Mouse (Mus musculus) hindbrain, embryonic 16.5 days (tissue): ENCODE measurements around the gene Zfp217. TPM values are rescaled to one million over a fixed set of nuclear protein-coding genes. Genes with fewer than 3 reads are reported as not detected.

Experiments
- ATAC-seq: fragments of 200-750 bp; cut with Nextera tagmentation; 2 replicates; pipeline ENCODE4 v1.8.0; 2017; ENCODE audit warnings: moderate TSS enrichment, moderate library complexity
- H3K27ac ChIP-seq: fragments of 300-500 bp; sonication (generic); 2 replicates; pipeline ENCODE4 v1.5.1; 2014; ENCODE audit warnings: low read depth, mild to moderate bottlenecking, control low read depth, low read length, moderate library complexity
- H3K27me3 ChIP-seq: fragments of 300-500 bp; sonication (generic); replicated peaks from 2 replicates; pipeline ENCODE4 v1.6.1; 2014; ENCODE audit warnings: low read length; ENCODE audit not compliant: control insufficient read depth, insufficient read depth
- H3K36me3 ChIP-seq: fragments of 300-500 bp; sonication (generic); 2 replicates; pipeline ENCODE4 v1.6.1; 2014; ENCODE audit warnings: mild to moderate bottlenecking, low read length, moderate library complexity, mixed read lengths; ENCODE audit not compliant: control insufficient read depth, insufficient read depth
- H3K4me1 ChIP-seq: fragments of 300-500 bp; sonication (generic); 2 replicates; pipeline ENCODE4 v1.6.1; 2014; ENCODE audit warnings: low read depth, low read length; ENCODE audit not compliant: control insufficient read depth, insufficient read depth
- H3K4me2 ChIP-seq: fragments of 300-500 bp; sonication (generic); 2 replicates; pipeline ENCODE4 v1.6.1; 2014; ENCODE audit warnings: mild to moderate bottlenecking, low read length, control low read depth, moderate library complexity
- H3K4me3 ChIP-seq: fragments of 300-500 bp; sonication (generic); 2 replicates; pipeline ENCODE4 v1.5.1; 2014; ENCODE audit warnings: mild to moderate bottlenecking, low read length, control low read depth, moderate library complexity
- H3K9ac ChIP-seq: fragments of 300-500 bp; sonication (generic); 2 replicates; pipeline ENCODE4 v1.6.1; 2014; ENCODE audit warnings: low read depth, mild to moderate bottlenecking, control low read depth, low read length, moderate library complexity
- H3K9me3 ChIP-seq: fragments of 300-500 bp; sonication (generic); 2 replicates; pipeline ENCODE4 v1.6.1; 2014; ENCODE audit warnings: mild to moderate bottlenecking, low read length, moderate library complexity; ENCODE audit not compliant: control insufficient read depth
- WGBS: fragments of 180-500 bp; shearing (Covaris S2); extraction: QIAGEN DNeasy Blood & Tissue Kit; methylation state at CpG from one replicate; pipeline ENCODE4 v1.1.7; 2014; 5-methylcytosine and 5-hydroxymethylcytosine counted together
- polyA plus RNA-seq: library from polyadenylated mRNA; unstranded; fragments of >200 nt; fragmentation: Nextera tagmentation; extraction: Ambion mirVana; gene quantifications from 2 replicates; pipeline ENCODE4 v1.2.1, GENCODE M21; 2015

Gene Zfp217
- polyA plus RNA-seq, 1 experiment from 2014 or later, result 1.0 TPM

GRCm38 (mm10) chr2:170131981-170132460 is 15.9 kb downstream of the Zfp217 start:
- no peaks in the 10 kb centered on the region for H3K36me3 ChIP-seq
- whole genome bisulfite sequencing, result 2% methylated on average over 10 of the region's 10 CpGs
- no peaks in the 10 kb centered on the region for H3K27me3 ChIP-seq
- H3K4me1 ChIP-seq, result peaks cover 17% of the 10 kb centered on the region
- H3K4me2 ChIP-seq, result peak overlapping the region; percentile 73
- H3K27ac ChIP-seq, result no peak overlapping the region
- no peaks in the 10 kb centered on the region for H3K9me3 ChIP-seq
- H3K4me3 ChIP-seq, result peak overlapping the region; percentile 81; the same call in 1 of the 2 replicates
- no peak for ATAC-seq
- H3K9ac ChIP-seq, result no peak overlapping the region

GRCm38 (mm10) chr2:170130780-170131645 is 16.9 kb downstream of the Zfp217 start:
- peak overlapping the region; percentile 81 for H3K4me3 ChIP-seq
- H3K9me3 ChIP-seq, result no peaks in the 10 kb centered on the region
- ATAC-seq, result peak; percentile 90
- H3K4me2 ChIP-seq, result peak overlapping the region; percentile 73
- no peaks in the 10 kb centered on the region for H3K36me3 ChIP-seq
- H3K27ac ChIP-seq, result peak overlapping the region; percentile 75
- no peaks in the 10 kb centered on the region for H3K27me3 ChIP-seq
- peak overlapping the region; percentile 81 for H3K9ac ChIP-seq
- H3K4me1 ChIP-seq, result peaks cover 17% of the 10 kb centered on the region
- WGBS, result under 1% methylated on average over 48 of the region's 122 CpGs

DNA sequence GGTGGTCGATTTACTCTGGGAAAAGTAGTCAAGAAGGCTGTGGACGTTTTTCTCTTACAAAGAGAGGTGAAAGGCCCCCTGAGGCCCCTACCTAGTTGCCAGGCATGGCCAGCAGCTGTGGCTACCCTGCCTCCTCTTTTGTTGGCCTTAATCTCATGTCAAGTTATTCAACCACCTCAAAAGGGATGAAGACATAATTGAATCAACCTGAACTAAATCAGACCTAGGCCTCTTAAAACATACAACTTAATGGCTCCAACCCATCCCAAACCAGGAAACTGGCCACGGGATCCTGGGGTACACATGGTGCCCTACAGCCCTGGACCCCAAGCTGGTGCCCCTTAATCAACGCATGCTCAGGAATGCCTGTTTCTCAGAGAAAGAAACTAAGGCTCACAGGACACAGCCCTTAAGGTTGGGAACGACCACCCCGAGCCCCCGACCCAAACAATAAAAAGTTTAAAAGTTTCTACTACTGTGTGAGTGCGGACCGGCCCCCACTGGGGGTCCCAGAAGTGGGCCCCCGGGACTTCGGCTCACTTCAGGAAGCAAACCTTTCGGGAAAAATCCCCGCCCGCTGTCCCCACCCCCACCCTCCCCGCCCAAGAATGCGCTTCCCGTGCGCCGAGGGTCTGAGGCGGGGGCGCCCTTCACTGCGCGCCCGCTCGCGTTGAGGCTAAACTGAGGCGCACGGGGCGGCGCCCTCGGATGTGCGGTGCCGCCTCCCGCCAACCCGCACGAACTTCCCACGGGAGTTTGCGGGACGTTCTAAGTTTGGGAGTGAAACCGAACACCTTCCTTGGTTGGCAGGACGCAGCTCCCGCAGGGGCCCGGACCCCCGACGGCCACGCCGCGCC is 17.8 kb downstream of the Zfp217 start:
- peak overlapping the region; percentile 75 for H3K27ac ChIP-seq
- WGBS, result under 1% methylated on average over 34 of the region's 48 CpGs
- ATAC-seq, result peak; percentile 34
- H3K4me3 ChIP-seq, result peak overlapping the region; percentile 81
- no peaks in the 10 kb centered on the region for H3K27me3 ChIP-seq
- no peaks in the 10 kb centered on the region for H3K36me3 ChIP-seq
- peak overlapping the region; percentile 81 for H3K9ac ChIP-seq
- H3K4me2 ChIP-seq, result peak overlapping the region; percentile 73
- no peaks in the 10 kb centered on the region for H3K9me3 ChIP-seq
- H3K4me1 ChIP-seq, result peaks cover 17% of the 10 kb centered on the region

GRCm38 (mm10) chr2:170129248-170129922 is 18.5 kb downstream of the Zfp217 start:
- Histone ChIP-seq H3K9me3 (no peaks in the 10 kb centered on the region), H3K4me3 (peak overlapping the region; percentile 81), H3K4me1 (peaks cover 17% of the 10 kb centered on the region), H3K4me2 (peak overlapping the region; percentile 73), H3K36me3 (no peaks in the 10 kb centered on the region), H3K27ac (no peak overlapping the region), H3K27me3 (no peaks in the 10 kb centered on the region), H3K9ac (no peak overlapping the region)
- 28% methylated on average over 5 of the region's 5 CpGs for WGBS
- no peak for ATAC-seq

GRCm38 (mm10) chr2:170128461-170129247 is 19.2 kb downstream of the Zfp217 start:
- WGBS, result 30% methylated on average over 7 of the region's 7 CpGs
- Histone ChIP-seq H3K9ac (no peak overlapping the region), H3K4me1 (peaks cover 16% of the 10 kb centered on the region), H3K4me2 (peak overlapping the region; percentile 73; the same call in 1 of the 2 replicates), H3K27ac (no peak overlapping the region), H3K27me3 (no peaks in the 10 kb centered on the region), H3K36me3 (no peaks in the 10 kb centered on the region), H3K9me3 (no peaks in the 10 kb centered on the region), H3K4me3 (no peak overlapping the region)
- ATAC-seq, result no peak

- Histone ChIP-seq H3K4me2 (no peak overlapping the region), H3K4me3 (no peak overlapping the region), H3K27me3 (no peaks in the 10 kb centered on the region), H3K27ac (no peak overlapping the region), H3K9ac (no peak overlapping the region), H3K4me1 (peaks cover 13% of the 10 kb centered on the region), H3K36me3 (no peaks in the 10 kb centered on the region), H3K9me3 (no peaks in the 10 kb centered on the region)
- no peak for ATAC-seq
- WGBS, result 49% methylated on average over 3 of the region's 3 CpGs
These were observed 20.4 kb downstream of the Zfp217 start for GRCm38 (mm10) chr2:170127523-170127922.

DNA sequence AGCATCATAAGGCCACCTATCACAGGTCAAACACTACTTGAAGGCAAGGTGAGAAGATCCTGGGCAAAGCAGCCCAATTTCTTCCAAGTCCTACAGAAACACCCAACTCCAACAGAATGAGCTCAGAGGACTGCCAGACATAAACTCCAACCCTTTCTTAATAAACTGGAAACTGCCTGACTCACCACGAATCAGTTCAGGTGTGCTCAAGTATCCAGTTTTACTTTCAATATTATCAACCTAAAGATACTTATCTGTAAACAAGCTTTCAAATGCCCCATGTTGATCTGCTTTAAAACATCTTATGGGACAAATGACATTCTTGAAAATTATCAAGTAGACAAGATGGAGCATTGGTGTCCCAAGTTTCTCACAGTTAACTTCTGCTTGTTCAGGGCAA is 21.6 kb downstream of the Zfp217 start:
- Histone ChIP-seq H3K36me3 (no peaks in the 10 kb centered on the region), H3K27me3 (no peaks in the 10 kb centered on the region), H3K4me2 (no peak overlapping the region), H3K4me3 (no peak overlapping the region), H3K9ac (no peak overlapping the region), H3K27ac (no peak overlapping the region), H3K9me3 (no peaks in the 10 kb centered on the region), H3K4me1 (peaks cover 11% of the 10 kb centered on the region)
- WGBS, result 97% methylated on average over 1 of the region's 1 CpGs
- ATAC-seq, result no peak

DNA sequence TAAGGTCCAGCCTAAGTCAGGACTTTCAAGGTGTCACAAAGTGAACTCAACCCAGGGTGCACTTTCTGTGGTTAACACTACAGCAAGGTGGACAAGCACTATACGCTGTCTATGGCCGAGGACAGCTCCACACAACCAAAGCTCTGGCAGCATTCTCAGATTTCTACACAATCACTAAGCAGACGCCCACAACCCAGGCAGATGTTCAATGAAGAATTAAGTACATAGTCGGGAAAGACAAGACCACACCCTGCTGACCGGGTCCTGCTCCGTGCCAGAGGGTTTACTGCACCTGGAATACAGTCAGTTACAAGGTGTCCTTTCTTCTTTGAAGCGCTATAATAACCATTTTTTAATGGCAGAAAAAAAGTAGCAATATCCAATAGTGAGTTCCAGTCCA is 25.7 kb downstream of the Zfp217 start:
- ATAC-seq, result no peak
- H3K4me3 ChIP-seq, result no peak overlapping the region
- no peak overlapping the region for H3K9ac ChIP-seq
- no peaks in the 10 kb centered on the region for H3K27me3 ChIP-seq
- no peaks in the 10 kb centered on the region for H3K9me3 ChIP-seq
- no peaks in the 10 kb centered on the region; the same call in none of the 2 replicates for H3K4me1 ChIP-seq
- peaks cover 3% of the 10 kb centered on the region; the same call in 1 of the 2 replicates for H3K36me3 ChIP-seq
- H3K4me2 ChIP-seq, result no peak overlapping the region
- WGBS, result 84% methylated on average over 7 of the region's 7 CpGs
- no peak overlapping the region for H3K27ac ChIP-seq
